Comparison of ENCODE assay signal across 7 mouse cellular contexts in the genomic region with DNA sequence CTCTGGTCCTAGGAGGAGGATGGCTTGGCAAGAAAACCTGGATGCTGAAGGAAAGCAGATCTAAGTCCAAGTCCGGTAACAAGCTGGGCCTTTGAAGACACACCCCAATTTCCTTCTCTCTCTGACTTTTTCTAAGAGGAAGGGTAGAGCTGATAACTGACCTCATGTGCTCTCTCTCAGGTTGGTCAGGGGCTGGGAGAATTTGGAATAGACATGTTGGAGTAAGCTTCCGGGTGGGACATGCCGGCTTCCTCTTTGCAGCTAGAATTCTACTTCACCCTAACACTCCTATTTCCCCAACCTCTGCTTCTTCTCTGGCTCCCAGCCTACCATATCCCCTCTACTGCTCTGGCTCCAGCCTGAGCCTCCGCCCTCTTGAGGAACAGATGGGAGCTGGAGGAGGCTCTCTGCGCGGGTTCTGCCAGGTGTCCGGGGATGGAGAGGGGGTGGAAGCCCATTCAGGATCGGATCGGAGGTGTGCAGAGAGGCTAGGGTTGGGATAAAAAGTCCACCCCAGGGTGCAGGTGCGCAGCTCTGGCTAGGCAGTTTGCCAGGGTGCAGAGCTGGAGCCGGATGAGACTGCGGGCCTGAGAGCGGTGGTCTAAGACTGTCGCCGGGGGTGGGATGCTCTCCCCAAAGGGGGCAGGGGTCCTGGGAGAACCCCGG. TPM values are rescaled to one million over a fixed set of nuclear protein-coding genes. Genes with fewer than 3 reads are reported as not detected.
A peak's percentile ranks its signal among the peaks of the same experiment; 100 is the strongest.
DNase-seq lines count a peak whose midpoint lies in the region; ATAC-seq and TF ChIP-seq lines count a peak whose summit lies in the region.

No protein-coding gene starts in this region.

- peak overlapping the region; percentile 76 for H3K4me2 ChIP-seq in CH12.LX (ENCODE audit: insufficient read depth, low read depth, poor library complexity, severe bottlenecking)
- H3K4me2 ChIP-seq in heart, postnatal 0 days (ENCODE audit: low read depth, low read length): peak overlapping the region; percentile 71

- peaks cover 0 to 63% of the 10 kb centered on the region in 2 experiments for H3K4me1 ChIP-seq in CH12.LX (ENCODE audit: control insufficient read depth in 1 of 2, insufficient read depth in 2 of 2)
- peaks cover 0 to 9% of the 10 kb centered on the region in 2 experiments; a peak in 2 of 4 replicates for H3K4me1 ChIP-seq in MEL (ENCODE audit: control insufficient read depth in 1 of 2, insufficient read depth in 2 of 2, low read length in 2 of 2)
- H3K4me1 ChIP-seq in heart, postnatal 0 days (ENCODE audit: control insufficient read depth, insufficient read depth): peaks cover 24% of the 10 kb centered on the region
- peaks cover 34% of the 10 kb centered on the region for H3K4me1 ChIP-seq in small intestine, adult 2 months (ENCODE audit: control insufficient read depth, insufficient read depth, insufficient read length, low read length)

- TF ChIP-seq RAD21 in CH12.LX (IDR thresholded peaks at IDR 0.05; ENCODE audit: low read depth, low read length) (no peak), MEL (IDR thresholded peaks at IDR 0.05; ENCODE audit: low read depth, low read length) (no peak)

- ATAC-seq in heart, postnatal 0 days (ENCODE audit: insufficient read depth, low read depth): peak; percentile 43

- H3K79me2 ChIP-seq in CH12.LX (replicated peaks; ENCODE audit: control insufficient read depth, extremely low read depth, insufficient read depth, poor library complexity, severe bottlenecking) (no peaks in the 10 kb centered on the region), MEL (ENCODE audit: control insufficient read depth, insufficient read depth, low read length, poor library complexity) (peaks cover 4% of the 10 kb centered on the region; the same call in 1 of the 2 replicates)

- H3K9me3 ChIP-seq in CH12.LX (replicated peaks; ENCODE audit: low read length) (no peaks in the 10 kb centered on the region), MEL (replicated peaks; ENCODE audit: insufficient read depth, low read length) (no peaks in the 10 kb centered on the region)
- no peaks in the 10 kb centered on the region for H3K9me3 ChIP-seq in heart, postnatal 0 days (replicated peaks; ENCODE audit: control insufficient read depth, low read length)

- H3K36me3 ChIP-seq in CH12.LX (replicated peaks in 1 of 2; ENCODE audit: control insufficient read depth in 1 of 2, insufficient read depth in 1 of 2, low read length in 1 of 2): peaks cover 21 to 42% of the 10 kb centered on the region in 2 experiments
- peaks cover 0 to 5% of the 10 kb centered on the region in 2 experiments; a peak in 2 of 4 replicates for H3K36me3 ChIP-seq in MEL (ENCODE audit: control insufficient read depth in 1 of 2, insufficient read depth in 2 of 2, low read length in 2 of 2)
- H3K36me3 ChIP-seq in heart, postnatal 0 days (replicated peaks; ENCODE audit: control insufficient read depth, insufficient read depth, low read length): peaks cover 39% of the 10 kb centered on the region
- peaks cover 31% of the 10 kb centered on the region for H3K36me3 ChIP-seq in small intestine, adult 2 months (ENCODE audit: control insufficient read depth, insufficient read depth, low read length)

- H3K4me3 ChIP-seq in CH12.LX (replicated peaks in 1 of 3; ENCODE audit: low read depth in 2 of 3, low read length in 2 of 3, poor library complexity in 1 of 3) (peak overlapping the region; percentile 71 to 81 (median 76)), MEL (ENCODE audit: control insufficient read depth in 1 of 2, insufficient read depth in 1 of 2, low read depth in 2 of 2, low read length in 2 of 2) (peak overlapping the region; percentile 63 to 79)
- peak overlapping the region; percentile 69 for H3K4me3 ChIP-seq in heart, postnatal 0 days (ENCODE audit: low read depth, low read length)
- peak overlapping the region; percentile 89 for H3K4me3 ChIP-seq in small intestine, adult 2 months (ENCODE audit: low read depth, low read length)

- DNase-seq in CH12.LX (ENCODE audit: extremely low read depth) (peak; percentile 35), MEL (ENCODE audit: low read depth, low spot score) (peak; percentile 78)
- DNase-seq in embryo, embryonic 11 days: peak; percentile 64
- no peak for DNase-seq in heart, postnatal 0 days (ENCODE audit: low spot score)
- peak; percentile 75 for DNase-seq in layer of hippocampus, adult 9-11 months
- peak; percentile 40 for DNase-seq in lung, postnatal 10 days

- peak overlapping the region; percentile 1; the same call in 1 of the 2 replicates for H3K27ac ChIP-seq in CH12.LX (ENCODE audit: insufficient read depth, low read depth)
- peak overlapping the region; percentile 48 for H3K27ac ChIP-seq in MEL (ENCODE audit: control insufficient read depth, low read depth, low read length)
- peak overlapping the region; percentile 82 for H3K27ac ChIP-seq in heart, postnatal 0 days (ENCODE audit: low read depth)
- peak overlapping the region; percentile 91 for H3K27ac ChIP-seq in small intestine, adult 2 months (ENCODE audit: insufficient read depth, low read depth, low read length)

- H3K27me3 ChIP-seq in CH12.LX (replicated peaks) (no peaks in the 10 kb centered on the region), MEL (ENCODE audit: control insufficient read depth in 1 of 2, insufficient read depth in 2 of 2, low read length in 2 of 2) (no peaks in the 10 kb centered on the region)
- H3K27me3 ChIP-seq in heart, postnatal 0 days (ENCODE audit: control insufficient read depth, insufficient read depth, low read length): no peaks in the 10 kb centered on the region
- H3K27me3 ChIP-seq in small intestine, adult 2 months (ENCODE audit: control insufficient read depth, insufficient read depth, low read length): no peaks in the 10 kb centered on the region

- TF ChIP-seq CTCF in CH12.LX (conservative IDR thresholded peaks at IDR 0.05 in 1 of 2, IDR thresholded peaks at IDR 0.05 in 1 of 2; ENCODE audit: low read depth in 2 of 2, low read length in 2 of 2) (no peak), MEL (IDR thresholded peaks at IDR 0.05 in 2 of 3, conservative IDR thresholded peaks at IDR 0.05 in 1 of 3; ENCODE audit: control insufficient read depth in 1 of 3, insufficient read depth in 1 of 3, low read depth in 2 of 3, low read length in 3 of 3, poor library complexity in 1 of 3, severe bottlenecking in 1 of 3) (no peak)
- TF ChIP-seq CTCF in heart, postnatal 0 days (IDR thresholded peaks at IDR 0.05; ENCODE audit: low read depth): no peak
- 0 out of 2 replicates have a peak, but pooled peaks have one; percentile 11 for TF ChIP-seq CTCF in small intestine, adult 2 months (IDR thresholded peaks at IDR 0.05; ENCODE audit: extremely low read depth, insufficient read length, insufficient replicate concordance, low read depth, low read length)

- 3% methylated on average over 16 of the region's 16 CpGs for WGBS in heart, postnatal 0 days
- 2% methylated on average over 16 of the region's 16 CpGs for WGBS in small intestine, adult 2 months

- in situ Hi-C loops in CH12.LX (cut with MboI; ENCODE audit: low pct_ligation_motif_present, low pct_unique_long_range_greater_than_20kb, low sequenced_read_pairs): loop anchor here (5.0 kb wide), 1 partner anchor 70 kb away; no protein-coding TSS in a partner anchor

- dilution Hi-C loops in CH12.LX (cut with MboI; ENCODE audit: extremely low pct_ligation_motif_present, extremely low pct_unique_long_range_greater_than_20kb, low sequenced_read_pairs): no loop called here

- H3K9ac ChIP-seq in CH12.LX (ENCODE audit: insufficient read depth, low read depth): peak overlapping the region; percentile 79
- H3K9ac ChIP-seq in MEL (ENCODE audit: control insufficient read depth, low read depth, low read length, poor library complexity, severe bottlenecking): peak overlapping the region; percentile 86
- H3K9ac ChIP-seq in heart, postnatal 0 days (replicated peaks; ENCODE audit: low read depth, low read length): peak overlapping the region; percentile 62

- TF ChIP-seq POLR2A in CH12.LX (IDR thresholded peaks at IDR 0.05; ENCODE audit: low read depth, low read length): no peak
- no peak for TF ChIP-seq POLR2A in MEL (IDR thresholded peaks at IDR 0.05; ENCODE audit: control insufficient read depth in 1 of 2, insufficient read depth in 1 of 2, low read depth in 1 of 2, low read length in 2 of 2, poor library complexity in 1 of 2)
- TF ChIP-seq POLR2A in small intestine, adult 2 months (IDR thresholded peaks at IDR 0.05; ENCODE audit: low read depth, low read length): no peak

- TF ChIP-seq EP300 in CH12.LX (IDR thresholded peaks at IDR 0.05; ENCODE audit: low read length) (no peak), MEL (IDR thresholded peaks at IDR 0.05; ENCODE audit: low read depth in 1 of 2, low read length in 2 of 2) (no peak)
- no peak for TF ChIP-seq EP300 in heart, postnatal 0 days (IDR thresholded peaks at IDR 0.05; ENCODE audit: low read depth)

RNA-seq across cellular contexts. Expression of a gene that starts 0.9 kb away (rescaled TPM):
- total RNA-seq in CH12.LX (2012; rRNA removed): 4.0 and 4.9 TPM in 2 replicates
- total RNA-seq in CH12.LX (2014; rRNA removed): 0.70 and 1.0 TPM in 2 replicates
- polyA plus RNA-seq in CH12.LX (2012; ENCODE audit: insufficient read length, low read depth): 13.3 and 17.0 TPM in 2 replicates
- 1.9 and 2.8 TPM in 2 replicates for total RNA-seq in MEL (2012; rRNA removed)
- 10 to 100 TPM in 1 of 2 experiments, not detected in 1; 15.0 TPM for polyA plus RNA-seq in MEL (2012; ENCODE audit: insufficient read depth in 1 of 2, insufficient read length in 2 of 2, low read depth in 1 of 2, low replicate concordance in 2 of 2, missing spikeins in 1 of 2)
- 8.7 and 9.5 TPM in 2 replicates for total RNA-seq in heart, postnatal 0 days (2014; rRNA removed; ENCODE audit: low replicate concordance)
- 10.5 and 10.7 TPM in 2 replicates for polyA plus RNA-seq in heart, postnatal 0 days (2015; fragmentation: Nextera tagmentation; extraction: Ambion mirVana)
- 27.7 and 66.7 TPM in 2 replicates for polyA plus RNA-seq in small intestine, adult 2 months (2012; rRNA removed)

RNA-seq across cellular contexts. Expression of a gene that starts 12.9 kb away (rescaled TPM):
- total RNA-seq in CH12.LX (2012; rRNA removed) (1.3 and 1.7 TPM in 2 replicates), CH12.LX (2014; rRNA removed) (1.9 and 3.4 TPM in 2 replicates), MEL (2012; rRNA removed) (0.35 and 0.46 TPM in 2 replicates)
- polyA plus RNA-seq in CH12.LX (2012; ENCODE audit: insufficient read length, low read depth) (3.8 and 4.4 TPM in 2 replicates), MEL (2012; ENCODE audit: insufficient read depth in 1 of 2, insufficient read length in 2 of 2, low read depth in 1 of 2, low replicate concordance in 2 of 2, missing spikeins in 1 of 2) (1 to 10 TPM in 1 of 2 experiments, not detected in 1; 2.2 TPM)
- total RNA-seq in heart, postnatal 0 days (2014; rRNA removed; ENCODE audit: low replicate concordance): 0.23 and 1.9 TPM in 2 replicates
- polyA plus RNA-seq in heart, postnatal 0 days (2015; fragmentation: Nextera tagmentation; extraction: Ambion mirVana): 3.9 and 4.0 TPM in 2 replicates
- polyA plus RNA-seq in small intestine, adult 2 months (2012; rRNA removed): 0.38 and 0.79 TPM in 2 replicates

RNA-seq across cellular contexts. Expression of a gene that starts 13.3 kb away (rescaled TPM):
- total RNA-seq in CH12.LX (2012; rRNA removed): 36.9 and 38.0 TPM in 2 replicates
- total RNA-seq in CH12.LX (2014; rRNA removed): 11.0 and 11.6 TPM in 2 replicates
- 31.7 and 32.3 TPM in 2 replicates for polyA plus RNA-seq in CH12.LX (2012; ENCODE audit: insufficient read length, low read depth)
- total RNA-seq in MEL (2012; rRNA removed): 19.8 and 20.3 TPM in 2 replicates
- 10 to 100 TPM in 1 of 2 experiments, not detected in 1; 21.7 TPM for polyA plus RNA-seq in MEL (2012; ENCODE audit: insufficient read depth in 1 of 2, insufficient read length in 2 of 2, low read depth in 1 of 2, low replicate concordance in 2 of 2, missing spikeins in 1 of 2)
- 92.9 and 110 TPM in 2 replicates for total RNA-seq in heart, postnatal 0 days (2014; rRNA removed; ENCODE audit: low replicate concordance)
- 6.3 and 6.4 TPM in 2 replicates for polyA plus RNA-seq in heart, postnatal 0 days (2015; fragmentation: Nextera tagmentation; extraction: Ambion mirVana)
- polyA plus RNA-seq in small intestine, adult 2 months (2012; rRNA removed): 33.9 and 87.1 TPM in 2 replicates

RNA-seq across cellular contexts. Expression of a gene that starts 17.8 kb away (rescaled TPM):
- total RNA-seq in CH12.LX (2012; rRNA removed) (96.3 and 105 TPM in 2 replicates), CH12.LX (2014; rRNA removed) (86.9 and 93.5 TPM in 2 replicates), MEL (2012; rRNA removed) (76.4 and 81.0 TPM in 2 replicates)
- polyA plus RNA-seq in CH12.LX (2012; ENCODE audit: insufficient read length, low read depth) (120 and 161 TPM in 2 replicates), MEL (2012; ENCODE audit: insufficient read depth in 1 of 2, insufficient read length in 2 of 2, low read depth in 1 of 2, low replicate concordance in 2 of 2, missing spikeins in 1 of 2) (10 to 100 TPM in 1 of 2 experiments, not detected in 1; 99.6 TPM)
- 42.0 and 53.9 TPM in 2 replicates for total RNA-seq in heart, postnatal 0 days (2014; rRNA removed; ENCODE audit: low replicate concordance)
- 154 and 175 TPM in 2 replicates for polyA plus RNA-seq in heart, postnatal 0 days (2015; fragmentation: Nextera tagmentation; extraction: Ambion mirVana)
- polyA plus RNA-seq in small intestine, adult 2 months (2012; rRNA removed): 21.0 and 36.6 TPM in 2 replicates

RNA-seq across cellular contexts. Expression of a gene that starts 30.0 kb away (rescaled TPM):
- total RNA-seq in CH12.LX (2012; rRNA removed): 11.0 and 11.2 TPM in 2 replicates
- total RNA-seq in CH12.LX (2014; rRNA removed): 22.9 and 23.0 TPM in 2 replicates
- 26.4 and 27.5 TPM in 2 replicates for polyA plus RNA-seq in CH12.LX (2012; ENCODE audit: insufficient read length, low read depth)
- 12.9 and 14.2 TPM in 2 replicates for total RNA-seq in MEL (2012; rRNA removed)
- 10 to 100 TPM in 1 of 2 experiments, not detected in 1; 16.8 TPM for polyA plus RNA-seq in MEL (2012; ENCODE audit: insufficient read depth in 1 of 2, insufficient read length in 2 of 2, low read depth in 1 of 2, low replicate concordance in 2 of 2, missing spikeins in 1 of 2)
- total RNA-seq in heart, postnatal 0 days (2014; rRNA removed; ENCODE audit: low replicate concordance): 1,315 and 1,376 TPM in 2 replicates
- polyA plus RNA-seq in heart, postnatal 0 days (2015; fragmentation: Nextera tagmentation; extraction: Ambion mirVana): 1,204 and 1,224 TPM in 2 replicates
- polyA plus RNA-seq in small intestine, adult 2 months (2012; rRNA removed): 3.3 and 12.7 TPM in 2 replicates

Comparison
In these comparisons a context has a peak if more than half of its experiments do, and no peak if none do; other contexts are left out.
1. H3K27ac ChIP-seq: peak in every context shown above with its lines; median percentile 91 in small intestine, adult 2 months; 82 in heart, postnatal 0 days; 48 in MEL; 1 in CH12.LX.